Mouse (Mus musculus): Measurements from ENCODE around the gene Zdhhc23. TPM values are rescaled to one million over a fixed set of nuclear protein-coding genes. Genes with fewer than 3 reads are reported as not detected.

Zdhhc23 gene
- polyA plus RNA-seq (2015; fragmentation: Illumina TruSeq; extraction: RNeasy Lipid Tissue Mini Kit (QIAGEN cat#74804); ENCODE audit: insufficient read depth, low read depth, low replicate concordance) = 0.98 TPM

GRCm38 (mm10) chr16:43979328-43980109 lies at the start of gene Zdhhc23:
Zdhhc23 (minus strand) TSS chr16:43979791.

GRCm38 (mm10) chr16:43926341-43926859 lies 53.2 kb downstream of the Zdhhc23 start, which contains the start of gene Qtrt2:
Qtrt2 (minus strand) TSS chr16:43926809.

Other genes with a start within 250 kb of the Zdhhc23 start
- not detected for gene Drd3, start 225.8 kb downstream of the Zdhhc23 start, polyA plus RNA-seq (2015; fragmentation: Illumina TruSeq; extraction: RNeasy Lipid Tissue Mini Kit (QIAGEN cat#74804); ENCODE audit: insufficient read depth, low read depth, low replicate concordance)
- gene Ccdc191, start 90.0 kb downstream of the Zdhhc23 start, polyA plus RNA-seq (2015; fragmentation: Illumina TruSeq; extraction: RNeasy Lipid Tissue Mini Kit (QIAGEN cat#74804); ENCODE audit: insufficient read depth, low read depth, low replicate concordance) = 6.5 TPM
- gene Qtrt2, start 53.0 kb downstream of the Zdhhc23 start, polyA plus RNA-seq (2015; fragmentation: Illumina TruSeq; extraction: RNeasy Lipid Tissue Mini Kit (QIAGEN cat#74804); ENCODE audit: insufficient read depth, low read depth, low replicate concordance) = 7.4 TPM
- gene Gramd1c, start 83.6 kb upstream of the Zdhhc23 start, polyA plus RNA-seq (2015; fragmentation: Illumina TruSeq; extraction: RNeasy Lipid Tissue Mini Kit (QIAGEN cat#74804); ENCODE audit: insufficient read depth, low read depth, low replicate concordance) = 1.8 TPM
- gene Atp6v1a, start 159.9 kb upstream of the Zdhhc23 start, polyA plus RNA-seq (2015; fragmentation: Illumina TruSeq; extraction: RNeasy Lipid Tissue Mini Kit (QIAGEN cat#74804); ENCODE audit: insufficient read depth, low read depth, low replicate concordance) = 7.3 TPM
- 7.6 TPM for gene Naa50, start 160.0 kb upstream of the Zdhhc23 start, polyA plus RNA-seq (2015; fragmentation: Illumina TruSeq; extraction: RNeasy Lipid Tissue Mini Kit (QIAGEN cat#74804); ENCODE audit: insufficient read depth, low read depth, low replicate concordance)
- gene Usf3, start 193.5 kb upstream of the Zdhhc23 start, polyA plus RNA-seq (2015; fragmentation: Illumina TruSeq; extraction: RNeasy Lipid Tissue Mini Kit (QIAGEN cat#74804); ENCODE audit: insufficient read depth, low read depth, low replicate concordance) = 2.1 TPM